Mouse (Mus musculus) heart, adult 2 months (tissue): Measurements from ENCODE around the gene Ece2. TPM values are rescaled to one million over a fixed set of nuclear protein-coding genes. Genes with fewer than 3 reads are reported as not detected.

ENCODE experiments used
- DNase-seq, 2 experiments: peaks; one replicate each; pipeline ENCODE4 v3.0.0; 2021
- H3K27ac ChIP-seq: fragments of 200-600 bp; 2 replicates; pipeline ENCODE4 v1.8.1; 2022
- H3K27me3 ChIP-seq: fragments of 200-500 bp; 2 replicates; pipeline ENCODE4 v1.6.1; 2012; ENCODE audit warnings: mild to moderate bottlenecking, low read length, inconsistent platforms, mixed read lengths; ENCODE audit not compliant: control insufficient read depth, insufficient read depth
- H3K36me3 ChIP-seq: fragments of 200-500 bp; 2 replicates; pipeline ENCODE4 v1.6.1; 2012; ENCODE audit warnings: low read length, inconsistent platforms; ENCODE audit not compliant: control insufficient read depth, insufficient read depth
- H3K4me1 ChIP-seq: fragments of 200-500 bp; 2 replicates; pipeline ENCODE4 v1.6.1; 2011; ENCODE audit warnings: low read length; ENCODE audit not compliant: control insufficient read depth, insufficient read depth
- H3K4me3 ChIP-seq: fragments of 200-600 bp; 2 replicates; pipeline ENCODE4 v1.8.1; 2022
- H3K79me2 ChIP-seq: fragments of 200-500 bp; replicated peaks from 2 replicates; pipeline ENCODE4 v1.6.1; 2012; ENCODE audit warnings: mild to moderate bottlenecking, inconsistent platforms, low read length, moderate library complexity, mixed read lengths; ENCODE audit not compliant: control insufficient read depth, insufficient read depth
- H3K9ac ChIP-seq: fragments of 200-500 bp; 2 replicates; pipeline ENCODE4 v1.6.1; 2012; ENCODE audit warnings: low read depth, mild to moderate bottlenecking, control low read depth, inconsistent platforms, low read length, mixed read lengths
- CTCF ChIP-seq: fragments of 200-600 bp; IDR thresholded peaks from 2 replicates; pipeline ENCODE4 v1.8.1; 2022; ENCODE audit warnings: antibody characterized with exemption, mild to moderate bottlenecking, moderate library complexity
- EP300 ChIP-seq: fragments of 200-500 bp; IDR thresholded peaks from 2 replicates; pipeline ENCODE4 v1.6.1; 2011; ENCODE audit warnings: low read depth, low read length, control low read depth; ENCODE audit not compliant: insufficient read depth
- POLR2A ChIP-seq: fragments of 200-500 bp; IDR thresholded peaks from 2 replicates; pipeline ENCODE4 v1.6.1; 2011; ENCODE audit warnings: mild to moderate bottlenecking, low read depth, low read length, control low read depth; ENCODE audit not compliant: insufficient read depth
- WGBS: fragments of 180-500 bp; shearing (Covaris S2); methylation state at CpG from one replicate; pipeline ENCODE4 v1.1.7; 2018; 5-methylcytosine and 5-hydroxymethylcytosine counted together
- intact Hi-C: fragments of 180-260 bp; cut with DNase I; formaldehyde crosslinking; loops from one replicate; pipeline ENCODE4 v1.15.1; 2025
- long read RNA-seq: library from polyadenylated mRNA; stranded (forward); transcript quantifications from one replicate; pipeline ENCODE4 v2.0.0, GENCODE M21; 2021
- polyA plus RNA-seq: library from polyadenylated mRNA; depleted of rRNA; stranded (reverse); fragments of >200 nt; gene quantifications from 2 replicates; pipeline ENCODE4 v1.2.3, GENCODE M21; 2012; rRNA removed
- total RNA-seq, 2 experiments: library from RNA; stranded (reverse); gene quantifications; 2 replicates each; pipeline ENCODE4 v1.2.3; 2021

Gene Ece2
- under 1 TPM; 0.42 to 0.66 TPM for total RNA-seq
- 0.68 and 0.97 TPM in 2 replicates for polyA plus RNA-seq
- long read RNA-seq, partial matches to known transcripts, result 0 of 1 reads
- long read RNA-seq, other reads (novel, unspliced or antisense), result 0 of 1 reads

DNA sequence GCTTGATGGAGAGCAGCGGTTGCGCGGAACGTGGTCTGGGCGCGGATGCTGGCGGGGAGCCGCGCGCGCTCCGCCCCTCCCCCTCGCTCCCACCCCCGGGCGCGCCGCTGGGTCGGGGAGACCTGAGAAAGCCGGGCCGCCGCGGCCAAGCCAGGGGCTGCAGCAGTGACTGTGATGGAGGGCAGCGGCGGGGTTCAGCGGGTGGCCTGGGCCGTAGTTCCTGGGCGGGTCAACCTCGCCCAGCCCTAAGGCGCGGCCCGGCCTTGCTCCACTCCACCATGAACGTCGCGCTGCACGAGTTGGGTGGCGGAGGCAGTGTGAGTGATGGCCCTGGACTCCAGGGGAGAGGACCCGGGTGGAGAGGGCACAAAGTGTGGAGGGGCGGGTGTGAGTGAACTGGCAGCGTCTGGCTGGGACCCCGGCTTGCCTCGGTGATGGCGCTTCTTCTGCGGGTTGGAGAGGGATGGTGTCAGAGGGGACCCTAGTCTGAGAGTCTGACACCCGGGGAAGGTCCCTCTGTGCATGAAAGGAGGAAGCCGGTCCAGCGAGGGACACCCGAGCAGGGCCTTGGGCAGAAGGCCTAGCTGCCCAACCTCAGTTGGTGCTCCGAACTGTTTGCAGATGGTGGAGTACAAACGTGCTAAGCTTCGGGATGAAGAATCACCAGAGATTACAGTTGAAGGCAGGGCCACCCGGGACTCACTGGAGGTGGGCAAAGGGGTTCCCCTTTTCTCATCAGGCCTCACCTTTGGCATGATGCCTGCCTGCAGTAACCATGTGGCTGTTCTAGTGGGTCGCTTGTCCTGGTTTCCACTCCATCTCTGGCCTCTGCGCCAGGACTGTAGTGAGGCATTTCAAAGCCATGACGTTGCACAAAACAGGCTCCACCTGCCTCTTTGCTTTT, at the start of gene Ece2:
Ece2 (plus strand) TSS at position 98 of the 904 bp plus-strand sequence.
- Histone ChIP-seq H3K36me3 (no peaks in the 10 kb centered on the region), H3K4me3 (peak within 1 kb of the TSS; percentile 41; the same call in 1 of the 2 replicates), H3K79me2 (no peaks in the 10 kb centered on the region), H3K9ac (peak within 1 kb of the TSS; percentile 38), H3K27ac (no peak within 1 kb of the TSS), H3K4me1 (no peaks in the 10 kb centered on the region), H3K27me3 (peaks cover 5% of the 10 kb centered on the region)
- DNase-seq, result peak; percentile 16 to 43
- WGBS, result 9% methylated on average over 54 of the region's 54 CpGs
- intact Hi-C loops, result no loop called here
- no peak for TF ChIP-seq CTCF
- TF ChIP-seq EP300, result no peak
- no peak for TF ChIP-seq POLR2A

DNA sequence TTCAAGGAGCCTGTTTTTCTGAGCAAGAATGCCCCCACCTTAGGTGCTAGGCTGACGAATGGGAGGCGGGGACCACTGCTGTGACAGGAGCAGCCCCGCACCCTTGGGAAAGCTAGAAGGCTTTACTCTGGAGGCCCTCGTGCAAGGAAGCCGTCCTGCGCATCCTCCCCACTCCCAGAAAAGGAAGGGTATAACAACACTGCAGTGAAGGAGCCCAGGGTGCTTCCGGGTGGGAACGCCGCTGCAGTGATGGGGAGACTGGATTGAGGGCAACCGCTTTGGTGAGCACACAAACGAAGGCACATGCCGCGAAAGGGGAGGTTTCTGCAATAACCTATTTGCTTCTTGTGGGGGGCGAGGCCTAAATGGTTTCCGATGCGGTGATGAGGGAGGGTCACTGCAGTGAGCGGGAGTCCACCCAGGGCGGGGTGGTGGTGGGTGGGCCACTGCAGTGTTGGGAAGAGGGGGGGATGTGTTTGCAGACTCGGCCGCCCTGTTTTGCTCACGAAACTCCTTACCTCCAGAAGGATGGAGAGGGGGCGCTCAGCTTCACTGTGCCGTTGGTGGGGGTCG, 40.2 kb upstream of the Ece2 start, which contains the start of gene Vwa5b2:
Vwa5b2 (plus strand) TSS at position 106 of the 573 bp plus-strand sequence.
- no peak for DNase-seq
- intact Hi-C loops, result no loop called here
- peaks cover 22% of the 10 kb centered on the region for H3K27me3 ChIP-seq
- WGBS, result 3% methylated on average over 24 of the region's 24 CpGs
- no peak within 1 kb of the TSS for H3K27ac ChIP-seq
- H3K4me1 ChIP-seq, result no peaks in the 10 kb centered on the region
- no peak for TF ChIP-seq EP300
- TF ChIP-seq POLR2A, result no peak
- no peak for TF ChIP-seq CTCF
- H3K4me3 ChIP-seq, result peak within 1 kb of the TSS; percentile 28
- no peak within 1 kb of the TSS for H3K9ac ChIP-seq
- H3K79me2 ChIP-seq, result no peaks in the 10 kb centered on the region
- no peaks in the 10 kb centered on the region for H3K36me3 ChIP-seq

DNA sequence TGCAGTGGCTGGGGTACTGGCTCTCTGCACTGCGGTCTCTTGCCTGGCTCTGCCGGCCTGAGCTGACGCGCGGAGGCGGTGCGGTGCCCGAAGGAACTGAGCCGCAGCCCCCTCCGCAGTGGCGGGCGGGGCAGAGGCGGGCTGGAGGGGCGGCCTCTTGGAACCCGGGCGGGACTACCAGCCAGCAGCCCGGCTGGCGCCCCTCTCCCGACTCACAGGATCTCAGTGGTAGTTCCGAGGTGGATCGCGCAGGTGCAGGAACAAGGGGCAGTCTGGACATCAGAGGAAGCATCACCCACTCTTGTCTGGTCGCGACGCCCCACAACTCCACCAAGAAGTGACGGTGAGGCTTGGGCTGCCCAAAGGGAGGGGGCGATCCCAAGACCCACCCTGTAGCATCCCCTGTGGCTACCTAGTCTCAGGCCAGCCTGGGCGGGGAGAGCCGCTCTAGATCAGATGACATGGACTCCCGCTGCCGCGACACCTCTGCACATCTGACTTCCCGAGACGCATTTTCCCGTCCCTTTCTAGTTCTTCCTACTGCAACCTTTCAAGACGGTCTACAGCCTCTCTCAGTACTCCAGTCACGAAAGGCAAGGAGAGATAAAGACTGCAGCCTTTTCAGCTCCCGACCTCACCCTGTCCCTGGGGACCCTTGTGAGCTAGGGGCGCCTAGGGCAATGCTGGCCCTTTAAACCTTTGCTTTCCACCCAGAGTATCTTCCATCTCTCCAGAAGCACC, 39.5 kb upstream of the Ece2 start:
- H3K36me3 ChIP-seq, result no peaks in the 10 kb centered on the region
- 1% methylated on average over 36 of the region's 39 CpGs for WGBS
- intact Hi-C loops, result no loop called here
- H3K79me2 ChIP-seq, result no peaks in the 10 kb centered on the region
- H3K9ac ChIP-seq, result no peak overlapping the region
- no peaks in the 10 kb centered on the region for H3K4me1 ChIP-seq
- H3K27ac ChIP-seq, result no peak overlapping the region
- peaks cover 22% of the 10 kb centered on the region for H3K27me3 ChIP-seq
- peak in 1 of 2 experiments; percentile 34 for DNase-seq
- H3K4me3 ChIP-seq, result peak overlapping the region; percentile 28
- TF ChIP-seq CTCF, result no peak
- TF ChIP-seq EP300, result no peak
- TF ChIP-seq POLR2A, result no peak

DNA sequence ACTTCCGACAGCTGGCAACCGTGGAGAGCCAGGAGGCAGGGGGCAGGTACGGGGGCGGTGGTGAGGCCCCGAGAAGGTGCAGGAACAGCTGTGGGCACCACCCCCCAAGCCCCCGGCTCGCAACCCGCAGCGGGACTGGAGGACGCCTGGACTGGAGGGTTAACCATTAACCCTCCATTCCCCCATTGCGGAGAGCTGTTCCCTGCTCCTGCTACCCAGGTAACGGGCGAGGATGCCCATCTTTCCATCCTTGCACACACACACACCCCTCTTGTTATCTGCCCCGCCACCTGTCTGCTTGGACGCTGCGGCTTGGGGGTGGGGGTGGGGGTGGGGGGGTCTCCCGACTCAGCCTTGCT, 39.0 kb upstream of the Ece2 start:
- DNase-seq, result no peak
- WGBS, result 3% methylated on average over 17 of the region's 17 CpGs
- Histone ChIP-seq H3K27me3 (peaks cover 22% of the 10 kb centered on the region), H3K4me3 (no peak overlapping the region), H3K9ac (no peak overlapping the region), H3K36me3 (no peaks in the 10 kb centered on the region), H3K79me2 (no peaks in the 10 kb centered on the region), H3K4me1 (no peaks in the 10 kb centered on the region), H3K27ac (no peak overlapping the region)
- TF ChIP-seq CTCF, result no peak
- no peak for TF ChIP-seq POLR2A
- TF ChIP-seq EP300, result no peak
- intact Hi-C loops, result no loop called here

DNA sequence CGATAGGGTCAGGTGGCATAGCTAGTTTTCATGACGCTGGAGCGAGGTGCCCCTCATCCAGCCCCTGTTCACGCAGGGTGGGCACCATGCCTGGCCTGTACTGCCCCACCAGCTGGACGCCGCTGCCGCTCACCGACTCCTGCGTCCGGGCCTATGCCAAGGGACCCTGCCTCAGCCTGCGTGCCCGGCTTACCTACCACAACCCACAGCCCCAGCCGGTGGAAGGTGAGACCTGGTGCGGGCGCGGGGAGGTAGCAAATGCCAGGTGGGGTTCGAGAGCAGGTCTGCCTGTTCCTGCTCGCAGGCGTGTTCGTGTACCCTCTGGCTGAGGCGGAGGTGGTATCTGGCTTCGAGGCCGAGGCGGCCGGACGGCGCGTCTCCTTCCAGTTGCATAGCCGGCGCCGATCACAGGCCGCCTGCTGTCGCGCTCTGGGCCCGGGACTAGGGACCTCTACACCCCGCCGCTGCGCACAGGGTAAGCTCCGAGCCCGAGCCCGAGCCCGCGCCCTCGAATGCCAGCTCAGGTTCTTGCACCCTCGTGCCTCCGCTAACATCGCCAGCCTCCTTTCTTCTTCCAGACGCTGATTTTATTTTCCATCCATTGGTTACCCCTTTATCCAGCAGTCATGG, 38.4 kb upstream of the Ece2 start:
- H3K4me3 ChIP-seq, result no peak overlapping the region
- no peaks in the 10 kb centered on the region for H3K4me1 ChIP-seq
- no peak for DNase-seq
- no peak overlapping the region for H3K27ac ChIP-seq
- H3K9ac ChIP-seq, result no peak overlapping the region
- no peaks in the 10 kb centered on the region for H3K36me3 ChIP-seq
- H3K27me3 ChIP-seq, result peaks cover 22% of the 10 kb centered on the region
- intact Hi-C loops, result no loop called here
- H3K79me2 ChIP-seq, result no peaks in the 10 kb centered on the region
- TF ChIP-seq CTCF, result no peak
- TF ChIP-seq POLR2A, result no peak
- no peak for TF ChIP-seq EP300
- WGBS, result 5% methylated on average over 48 of the region's 48 CpGs
